Mouse (Mus musculus): ENCODE measurements around the gene Zbtb20.
A peak's percentile ranks its signal among the peaks of the same experiment; 100 is the strongest.

Gene Zbtb20

GRCm38 (mm10) chr16:43363751-43364515 lies 488.3 kb downstream of the Zbtb20 start:
- no peak for DNase-seq

- DNase-seq = no peak
Measured at GRCm38 (mm10) chr16:43364516-43364910, 488.8 kb downstream of the Zbtb20 start.

GRCm38 (mm10) chr16:43365277-43365676 lies 489.6 kb downstream of the Zbtb20 start:
- no peak for DNase-seq

GRCm38 (mm10) chr16:43370496-43371020 lies 494.9 kb downstream of the Zbtb20 start:
- no peak for DNase-seq

GRCm38 (mm10) chr16:43376782-43377181 lies 501.1 kb downstream of the Zbtb20 start:
- peak in 1 of 2 experiments; percentile 10 for DNase-seq

GRCm38 (mm10) chr16:43379351-43380325 lies 504.0 kb downstream of the Zbtb20 start:
- DNase-seq = no peak

- no peak for DNase-seq
Measured at GRCm38 (mm10) chr16:43381183-43381582, 505.5 kb downstream of the Zbtb20 start.

- no peak for DNase-seq
Measured at GRCm38 (mm10) chr16:43383149-43383740, 507.6 kb downstream of the Zbtb20 start.

- no peak for DNase-seq
Measured at GRCm38 (mm10) chr16:43384953-43385619, 509.4 kb downstream of the Zbtb20 start.

GRCm38 (mm10) chr16:43385620-43386210 lies 510.0 kb downstream of the Zbtb20 start:
- DNase-seq = no peak

- DNase-seq = no peak
Measured at GRCm38 (mm10) chr16:43386426-43386825, 510.7 kb downstream of the Zbtb20 start.

GRCm38 (mm10) chr16:43388389-43388788 lies 512.7 kb downstream of the Zbtb20 start:
- no peak for DNase-seq

GRCm38 (mm10) chr16:43390387-43390786 lies 514.7 kb downstream of the Zbtb20 start:
- DNase-seq = no peak

- DNase-seq = no peak
Measured at GRCm38 (mm10) chr16:43393382-43393781, 517.7 kb downstream of the Zbtb20 start.

- DNase-seq = no peak
Measured at GRCm38 (mm10) chr16:43394013-43394568, 518.4 kb downstream of the Zbtb20 start.

- DNase-seq = no peak
Measured at GRCm38 (mm10) chr16:43394760-43395159, 519.1 kb downstream of the Zbtb20 start.

- no peak for DNase-seq
Measured at GRCm38 (mm10) chr16:43396849-43397628, 521.4 kb downstream of the Zbtb20 start.

- no peak for DNase-seq
Measured at GRCm38 (mm10) chr16:43397629-43398323, 522.1 kb downstream of the Zbtb20 start.

- DNase-seq = no peak
Measured at GRCm38 (mm10) chr16:43399428-43399827, 523.7 kb downstream of the Zbtb20 start.

- no peak for DNase-seq
Measured at GRCm38 (mm10) chr16:43400046-43400445, 524.4 kb downstream of the Zbtb20 start.

All from thymus, postnatal 36 days (tissue).